Mouse (Mus musculus) forelimb bud, embryonic 11.5 days (tissue): ENCODE measurements around the gene Tlx3.

ENCODE experiments used
- DNase-seq: peaks from one replicate; pipeline ENCODE4 v3.0.0-alpha.2; 2012; ENCODE audit warnings: low read depth, low spot score

Tlx3 gene

DNA sequence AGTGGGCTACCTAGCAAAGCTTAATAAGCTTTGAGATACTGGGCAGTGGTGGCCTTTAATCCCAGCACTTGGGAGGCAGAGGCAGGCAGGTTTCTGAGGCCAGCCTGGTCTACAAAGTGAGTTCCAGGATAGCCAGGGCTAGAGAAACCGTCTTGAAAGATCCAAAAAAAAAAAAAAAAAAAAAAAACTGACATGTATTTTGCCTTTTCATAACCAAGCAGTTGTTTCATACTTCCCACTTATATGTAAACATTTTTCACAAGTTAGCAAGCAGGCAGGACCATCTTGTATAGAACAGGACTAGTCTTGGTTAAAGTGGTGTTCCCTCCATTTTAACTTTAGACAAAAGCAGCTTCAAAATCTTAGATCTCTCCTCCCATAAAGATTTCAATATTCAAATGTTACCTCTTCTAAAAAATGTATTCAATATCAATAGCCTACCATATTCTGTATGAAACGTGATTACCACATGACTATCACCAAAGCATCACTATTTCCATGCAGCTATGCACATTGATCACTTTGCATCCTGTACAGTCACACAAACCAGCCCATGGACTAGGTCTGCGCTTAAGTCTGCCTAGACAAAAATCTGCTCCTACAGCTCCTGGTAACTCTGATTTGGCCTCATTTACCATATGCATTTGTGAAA, 52.1 kb downstream of the Tlx3 start:
- DNase-seq, result no peak
